Mouse (Mus musculus) C2C12 (cell line): ENCODE measurements around the gene Tmem234.

Experiments used
- CTCF ChIP-seq: IDR thresholded peaks from one replicate; pipeline ENCODE4 v1.5.1; 2011; ENCODE audit not compliant: control insufficient read depth, insufficient read depth, insufficient read length
- MYOD1 ChIP-seq: IDR thresholded peaks from one replicate; pipeline ENCODE4 v1.6.1; 2011; ENCODE audit warnings: low read depth; ENCODE audit not compliant: control insufficient read depth, insufficient read length

GRCm38 (mm10) chr4:129571551-129572084 lies 28.9 kb upstream of the Tmem234 start:
- TF ChIP-seq MYOD1 (no peak), CTCF (no peak)
